Mouse (Mus musculus) lung, postnatal 14 days (tissue): ENCODE results near the gene Gm11146.
A peak's percentile ranks its signal among the peaks of the same experiment; 100 is the strongest.

Experiments used
- DNase-seq: peaks from one replicate; pipeline ENCODE4 v3.0.0; 2021

Gene Gm11146

DNA sequence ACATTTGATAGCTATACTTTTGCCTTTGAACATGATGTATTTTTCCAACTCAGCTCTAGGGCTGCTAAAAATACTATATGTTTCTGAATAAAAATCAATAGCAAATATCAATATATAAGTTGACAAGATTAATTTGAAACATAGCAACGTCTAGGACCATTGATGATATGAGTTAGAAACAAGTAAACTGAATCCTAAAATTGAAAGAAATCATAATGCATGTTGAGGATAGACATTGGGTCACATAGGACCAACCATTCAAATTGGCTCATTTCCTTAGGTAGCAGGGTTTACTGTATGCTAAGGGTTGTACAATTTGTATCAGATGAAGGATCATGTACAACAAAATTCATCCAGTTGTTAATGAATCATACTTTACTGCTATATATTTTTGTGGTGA is at the start of gene Gm11146:
Gm11146 (minus strand) TSS at position 101 of the 400 bp plus-strand sequence.
- no peak for DNase-seq

DNA sequence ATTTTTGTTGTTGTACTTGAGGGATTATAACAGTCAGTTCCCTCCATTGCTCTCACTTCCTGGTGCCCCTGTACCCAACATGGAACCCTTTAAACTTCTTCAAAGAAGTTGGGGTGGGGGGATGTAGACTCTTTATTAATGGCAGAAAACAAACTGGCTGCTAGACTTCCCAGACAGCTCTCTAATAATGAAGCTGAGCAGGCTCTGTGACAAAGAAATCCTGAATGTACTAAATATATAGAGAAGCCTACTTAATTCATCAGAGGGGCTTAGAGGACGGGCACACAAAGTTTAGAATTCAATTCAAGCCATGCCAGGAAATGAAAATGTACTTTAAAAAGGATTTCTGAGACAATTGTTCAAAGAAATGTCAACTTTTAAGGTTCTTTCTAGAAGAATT is 48.7 kb upstream of the Gm11146 start:
- no peak for DNase-seq

DNA sequence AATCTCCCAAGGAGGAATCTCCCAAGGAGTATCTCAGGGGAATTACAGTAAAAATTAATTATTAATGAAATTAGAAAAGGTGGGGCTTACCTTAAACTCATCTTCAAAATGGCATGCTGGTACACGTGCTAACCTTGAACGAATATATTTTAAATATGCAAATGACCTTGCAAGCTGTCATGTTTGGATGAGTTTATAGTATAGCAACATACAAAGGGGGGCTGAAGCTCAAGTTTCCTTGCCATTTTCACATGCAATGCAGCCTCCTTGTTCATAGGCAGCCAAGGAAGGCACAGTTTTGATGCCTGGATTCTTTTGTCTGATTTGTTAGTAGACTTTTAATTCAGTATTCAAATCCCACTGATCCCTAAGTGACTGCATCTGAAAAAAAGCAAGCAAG is 47.1 kb upstream of the Gm11146 start:
- no peak for DNase-seq

GRCm38 (mm10) chr16:77648181-77648580 is 46.3 kb upstream of the Gm11146 start:
- no peak for DNase-seq

DNA sequence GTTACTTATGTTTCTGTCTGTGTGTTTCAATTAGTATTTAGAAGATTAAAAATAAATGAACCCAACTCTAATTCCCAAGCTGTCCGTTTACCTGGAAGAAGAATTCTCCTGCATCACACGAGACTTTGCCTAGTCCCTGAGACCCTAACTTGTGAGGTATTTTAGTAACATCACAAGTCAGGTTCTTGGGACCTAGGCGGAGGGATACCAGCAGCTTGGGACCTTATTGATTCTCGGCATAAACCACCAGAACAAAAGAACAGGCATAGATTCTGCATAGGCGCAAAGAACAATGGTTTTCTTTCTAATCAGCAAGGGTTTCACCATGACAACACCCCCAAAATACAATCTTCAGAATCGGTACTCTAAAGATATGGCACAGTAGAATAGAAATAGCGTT is 44.3 kb upstream of the Gm11146 start:
- DNase-seq: no peak

GRCm38 (mm10) chr16:77644976-77645375 is 43.1 kb upstream of the Gm11146 start:
- DNase-seq: no peak

- peak; percentile 52 for DNase-seq
Observed at GRCm38 (mm10) chr16:77643871-77644720, 42.2 kb upstream of the Gm11146 start.

DNA sequence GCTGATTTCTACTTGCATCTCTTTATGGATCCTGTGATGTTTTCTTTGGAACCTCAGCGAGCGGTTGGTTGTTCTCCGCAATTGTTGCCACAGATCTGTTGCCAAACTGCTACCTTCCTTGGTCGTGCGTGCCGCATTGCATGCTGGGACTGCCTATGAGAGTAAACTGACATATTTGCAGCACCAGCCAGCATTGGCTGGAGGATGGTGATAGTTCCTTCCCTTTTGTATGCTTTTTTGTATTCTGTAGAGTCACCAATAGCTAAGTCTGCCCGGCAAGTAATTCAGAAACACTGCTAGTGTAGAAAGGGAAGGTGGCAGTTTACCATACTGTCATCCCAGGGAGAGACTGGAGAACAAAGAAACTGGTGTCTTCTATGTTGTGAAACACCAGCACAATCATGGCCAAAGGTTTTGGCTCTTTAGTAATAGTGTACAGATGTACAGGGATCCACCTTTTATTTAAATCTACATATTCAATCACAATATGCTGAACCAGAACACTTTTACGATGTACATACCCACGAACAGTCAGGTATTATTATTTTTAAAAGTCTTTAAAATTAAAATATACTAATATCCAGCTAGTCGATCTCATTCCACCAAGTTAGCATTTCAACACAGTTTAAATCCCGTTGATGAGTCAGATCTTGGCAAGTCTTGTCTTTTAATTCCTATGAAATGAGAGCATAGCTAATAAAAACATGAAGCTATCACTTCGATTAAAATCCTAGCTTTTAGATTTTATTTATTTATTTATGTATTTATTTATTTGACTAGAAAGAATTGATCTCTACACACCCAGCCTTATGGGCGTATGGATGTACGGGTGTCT is 41.4 kb upstream of the Gm11146 start:
- no peak for DNase-seq

DNA sequence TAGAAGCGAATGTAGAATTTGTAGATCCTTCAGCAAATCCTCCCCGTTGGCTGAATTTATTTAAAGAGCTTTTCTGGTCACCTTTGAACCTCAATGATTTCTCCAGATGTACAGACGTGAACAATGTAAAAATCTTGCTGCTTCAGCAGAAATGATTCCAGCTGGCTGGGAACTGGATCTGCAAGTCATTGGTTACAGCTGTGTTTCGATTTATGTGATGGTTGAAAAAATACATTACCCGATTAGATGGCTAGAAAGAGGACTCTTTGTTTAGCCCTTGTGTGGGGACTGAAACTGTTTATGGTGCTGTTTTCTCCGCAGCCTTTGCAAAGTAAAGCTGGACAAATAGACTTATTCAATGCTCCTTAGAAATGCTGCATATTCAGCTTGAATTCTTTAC is 34.6 kb upstream of the Gm11146 start:
- DNase-seq: no peak

GRCm38 (mm10) chr16:77632315-77632881 is 30.5 kb upstream of the Gm11146 start:
- DNase-seq: no peak

GRCm38 (mm10) chr16:77622681-77623080 is 20.8 kb upstream of the Gm11146 start:
- no peak for DNase-seq

DNA sequence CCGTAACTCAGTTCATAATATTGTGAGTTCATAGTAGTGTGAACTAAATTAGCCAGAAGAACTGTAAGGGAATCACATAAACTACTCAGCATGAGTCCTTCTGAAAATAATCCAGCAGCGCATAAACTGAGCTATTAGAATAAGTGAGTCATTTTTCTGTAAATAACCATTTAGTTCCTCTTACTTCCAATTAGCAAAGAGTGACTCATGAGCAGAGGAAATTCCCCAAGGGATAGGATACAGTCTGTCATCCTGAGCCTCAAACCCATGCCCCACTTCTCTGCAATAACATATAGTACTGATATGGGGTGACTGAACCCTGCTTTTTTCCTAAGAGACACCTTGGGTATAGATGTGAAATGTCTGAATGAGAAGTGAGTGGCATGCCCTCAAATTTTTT is 687 bp upstream of the Gm11146 start:
- DNase-seq: no peak

GRCm38 (mm10) chr16:77598787-77599186 is 3.1 kb downstream of the Gm11146 start:
- no peak for DNase-seq

- no peak for DNase-seq
Observed at GRCm38 (mm10) chr16:77596556-77596955, 5.3 kb downstream of the Gm11146 start.

- DNase-seq: no peak
Observed at GRCm38 (mm10) chr16:77595661-77596060, 6.2 kb downstream of the Gm11146 start.

GRCm38 (mm10) chr16:77594553-77594952 is 7.3 kb downstream of the Gm11146 start:
- peak; percentile 49 for DNase-seq

DNA sequence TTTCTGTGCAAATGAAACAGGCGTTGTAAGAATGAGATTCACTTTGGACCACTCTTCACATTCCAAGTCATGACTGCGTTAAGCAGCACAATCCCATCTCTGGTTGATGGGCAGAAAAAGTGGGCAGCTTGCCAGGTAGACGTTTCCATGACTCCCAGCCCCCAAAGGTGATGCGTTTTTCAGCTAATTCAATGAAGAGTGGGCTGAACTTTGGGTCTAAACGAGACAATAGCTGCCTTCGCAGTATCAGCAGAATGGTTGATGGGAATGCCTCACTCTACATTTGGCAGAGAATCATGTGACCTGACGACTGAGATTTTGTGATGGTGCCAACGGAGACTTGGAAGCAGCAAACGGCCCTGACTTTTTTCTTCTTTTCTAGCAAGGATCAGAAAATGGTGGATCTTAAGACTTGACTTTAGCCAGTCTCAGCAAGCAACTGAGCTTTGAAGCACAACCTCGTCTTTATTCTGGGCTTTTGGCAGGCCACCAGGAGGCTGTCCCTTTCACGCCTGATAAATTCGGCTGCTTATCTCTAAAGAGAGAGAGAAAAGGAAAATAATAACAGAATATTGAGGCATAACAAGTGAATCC is 8.0 kb downstream of the Gm11146 start:
- DNase-seq: peak; percentile 54

DNA sequence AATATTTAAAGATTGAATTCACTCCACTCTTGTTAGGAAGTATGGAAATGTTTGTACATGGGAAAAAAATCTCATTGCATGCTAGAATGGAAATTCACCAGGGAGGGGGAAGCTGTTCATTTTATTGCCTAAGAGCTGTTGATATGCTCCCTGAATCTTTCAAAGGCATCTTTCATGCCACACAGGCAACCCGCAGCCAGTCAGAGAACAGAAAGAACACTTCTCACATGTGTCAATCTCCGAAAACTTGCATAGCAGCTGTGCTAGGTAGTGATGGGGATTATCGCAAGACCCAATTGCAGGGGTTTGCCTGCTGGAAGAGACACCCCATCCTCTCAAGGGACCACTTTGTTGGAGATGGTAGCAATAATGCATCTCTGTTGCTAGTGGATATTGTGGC is 8.9 kb downstream of the Gm11146 start:
- no peak for DNase-seq

- no peak for DNase-seq
Observed at GRCm38 (mm10) chr16:77573036-77573435, 28.9 kb downstream of the Gm11146 start.

- no peak for DNase-seq
Observed at GRCm38 (mm10) chr16:77569457-77569856, 32.4 kb downstream of the Gm11146 start.

DNA sequence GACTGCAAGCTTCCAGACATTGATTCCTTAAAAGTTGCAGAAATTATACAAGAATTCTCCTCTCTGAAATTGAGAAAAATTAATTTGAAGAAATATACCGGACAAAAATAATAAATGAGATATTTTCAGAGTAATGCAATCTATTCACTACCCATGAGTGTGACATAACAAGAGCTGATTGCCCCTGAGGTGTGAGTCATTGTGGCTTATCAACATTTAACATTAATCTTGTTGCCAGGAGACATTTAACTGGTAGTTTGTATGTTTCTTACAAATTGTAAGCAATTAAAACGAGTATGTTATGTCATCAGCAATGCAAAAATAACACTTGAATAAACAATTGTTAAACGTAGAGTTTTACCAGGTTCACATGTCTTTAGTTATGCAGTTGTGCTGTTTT is 33.5 kb downstream of the Gm11146 start:
- DNase-seq: no peak

GRCm38 (mm10) chr16:77562852-77563251 is 39.0 kb downstream of the Gm11146 start:
- no peak for DNase-seq

DNA sequence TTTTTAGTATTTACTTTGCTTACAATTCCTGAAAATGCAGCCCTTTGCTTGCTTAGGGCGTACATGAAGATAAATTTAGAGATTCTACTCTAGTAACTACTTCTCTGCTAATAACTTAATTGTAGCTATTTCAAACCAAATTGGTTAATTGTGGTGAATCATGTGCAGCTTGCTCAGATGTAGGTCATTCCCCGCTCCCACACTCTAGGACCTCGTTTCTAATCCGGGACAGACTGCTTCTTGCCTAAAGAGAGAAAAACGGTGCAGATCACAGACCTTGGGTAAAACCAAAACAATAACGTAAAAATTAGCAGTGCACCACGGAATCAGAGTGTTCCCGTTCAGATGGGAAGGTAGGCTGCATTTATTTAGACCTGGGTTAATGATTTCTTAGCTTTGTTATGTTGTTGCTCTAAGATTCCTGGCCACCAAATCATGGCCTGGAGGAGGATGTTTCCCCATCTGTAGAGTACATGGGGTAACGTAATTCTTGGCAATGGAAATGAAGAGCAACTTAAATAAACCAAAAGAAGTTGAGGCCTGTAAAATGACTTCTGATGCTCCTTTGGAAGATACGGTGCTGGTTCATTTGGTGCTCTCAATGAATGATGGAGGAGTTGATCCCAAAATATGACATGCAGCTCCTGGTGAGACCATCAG is 45.3 kb downstream of the Gm11146 start:
- no peak for DNase-seq
